Mouse (Mus musculus) Patski (cell line): Measurements from ENCODE around the gene Cpeb3. TPM values are rescaled to one million over a fixed set of nuclear protein-coding genes. Genes with fewer than 3 reads are reported as not detected.

ENCODE experiments used
- ATAC-seq: fragments of 100-300 bp; one replicate; pipeline ENCODE4 v1.8.0; 2021
- CTCF ChIA-PET: fragments of 350-600 bp; sonication (Branson Sonifier 250); formaldehyde crosslinking; loops from one replicate; lab custom pipeline; 2022; ENCODE audit warnings: inconsistent platforms; lab: Charles Lee
- POLR2A ChIA-PET: fragments of 350-600 bp; sonication (Branson Sonifier 250); formaldehyde crosslinking; loops from one replicate; lab custom pipeline; 2022; ENCODE audit warnings: antibody characterized with exemption, inconsistent platforms; lab: Charles Lee
- DNase-seq: peaks from one replicate; pipeline ENCODE4 v3.0.0-alpha.2; 2011; ENCODE audit warnings: low read depth, low spot score
- H3K27me3 ChIP-seq: fragments of 371-371 bp; one replicate; pipeline ENCODE4 v1.5.1; 2021
- CTCF ChIP-seq: fragments of 100-300 bp; IDR thresholded peaks from one replicate; pipeline ENCODE4 v1.5.1; 2021
- in situ Hi-C: fragments of 300-500 bp; cut with MboI; formaldehyde crosslinking; loops from 3 replicates; pipeline ENCODE4 v1.11.1; 2018; ENCODE audit warnings: low pct_unique_long_range_greater_than_20kb, mixed read lengths
- polyA plus RNA-seq: library from polyadenylated mRNA; unstranded; gene quantifications from one replicate; pipeline ENCODE4 v1.2.3, GENCODE M21; 2021

Gene Cpeb3
- polyA plus RNA-seq, 1 experiment from 2014 or later: 8.9 TPM

- CTCF ChIA-PET: interaction anchor here (0.7 to 2.6 kb wide), 14 partner anchors 9 to 221 kb away, joined by 3 to 9 read pairs (median 4); partner anchors contain the start of gene Cpeb3
- in situ Hi-C loops: loop anchor here (5.0 kb wide), 1 partner anchor 212 kb away; no protein-coding TSS in a partner anchor
These were observed 157.6 kb downstream of the Cpeb3 start for GRCm38 (mm10) chr19:37050643-37051345.

DNA sequence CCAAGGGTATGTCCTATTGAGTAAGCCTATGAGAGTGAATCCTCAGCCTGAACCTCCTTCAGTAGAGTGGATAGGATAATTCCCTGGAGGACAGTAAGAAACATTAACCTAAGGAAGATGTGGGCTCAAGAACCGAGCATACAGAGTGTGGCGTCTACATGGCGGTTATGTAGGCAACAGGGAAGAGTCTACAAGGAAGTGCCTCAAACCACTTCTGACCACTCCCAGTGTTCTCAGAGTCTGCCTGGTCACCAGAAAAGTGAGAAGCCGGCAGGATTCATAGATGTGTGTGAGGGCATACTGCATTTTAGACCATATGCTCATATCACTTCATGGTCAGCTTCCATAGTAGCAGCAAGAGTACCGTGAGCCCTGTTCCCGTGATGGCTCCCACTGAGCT is 159.9 kb downstream of the Cpeb3 start:
- DNase-seq: no peak
- ChIA-PET POLR2A (no interaction called here), CTCF (no interaction called here)
- TF ChIP-seq CTCF: no peak
- ATAC-seq: no peak
- H3K27me3 ChIP-seq: no peaks in the 10 kb centered on the region
- in situ Hi-C loops: no loop called here

More at GRCm38 (mm10) chr19:37050643-37051345, 157.6 kb downstream of the Cpeb3 start:
- peak; percentile 75 for TF ChIP-seq CTCF
- DNase-seq: no peak
- peak; percentile 51 for ATAC-seq
- H3K27me3 ChIP-seq: no peaks in the 10 kb centered on the region
- POLR2A ChIA-PET: no interaction called here

- POLR2A ChIA-PET: no interaction called here
- no peak for TF ChIP-seq CTCF
- in situ Hi-C loops: no loop called here
- no peaks in the 10 kb centered on the region for H3K27me3 ChIP-seq
- DNase-seq: no peak
- ATAC-seq: no peak
- CTCF ChIA-PET: no interaction called here
These were observed 164.0 kb downstream of the Cpeb3 start for GRCm38 (mm10) chr19:37044431-37044830.

- in situ Hi-C loops: no loop called here
- DNase-seq (no peak), ATAC-seq (no peak)
- CTCF ChIA-PET: interaction anchor here (1.2 kb wide), 1 partner anchor 16 kb away, joined by 5 read pairs; no protein-coding TSS in a partner anchor
- TF ChIP-seq CTCF: no peak
- POLR2A ChIA-PET: no interaction called here
- no peaks in the 10 kb centered on the region for H3K27me3 ChIP-seq
These were observed 167.5 kb downstream of the Cpeb3 start for GRCm38 (mm10) chr19:37040906-37041305.

GRCm38 (mm10) chr19:37032364-37032763 is 176.0 kb downstream of the Cpeb3 start:
- CTCF ChIA-PET: no interaction called here
- no peak for ATAC-seq
- in situ Hi-C loops: no loop called here
- DNase-seq: no peak
- POLR2A ChIA-PET: interaction anchor here (0.5 kb wide), 1 partner anchor 210 kb away, joined by 7 read pairs; no protein-coding TSS in a partner anchor
- TF ChIP-seq CTCF: no peak
- H3K27me3 ChIP-seq: no peaks in the 10 kb centered on the region

DNA sequence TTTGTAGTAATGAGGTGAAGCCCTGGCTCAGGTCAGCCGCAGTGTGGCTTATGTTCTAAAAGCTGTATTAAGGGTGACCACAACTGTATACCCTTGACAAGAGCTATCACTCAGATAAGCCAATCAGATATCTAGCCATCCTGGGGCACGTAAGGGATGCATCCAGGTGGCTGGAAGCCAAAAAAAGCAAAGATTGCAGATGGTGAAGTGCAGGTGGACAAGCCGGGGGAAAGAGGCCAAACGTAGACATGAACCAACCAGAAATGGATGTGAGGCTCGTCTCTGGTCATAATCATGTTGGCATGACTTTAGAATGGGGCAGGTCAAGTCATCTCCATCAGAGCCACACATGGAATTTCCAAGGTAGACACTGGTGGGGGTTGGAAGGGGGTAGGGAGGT is 177.0 kb downstream of the Cpeb3 start:
- ATAC-seq (no peak), DNase-seq (no peak)
- in situ Hi-C loops: no loop called here
- ChIA-PET CTCF (no interaction called here), POLR2A (no interaction called here)
- no peaks in the 10 kb centered on the region for H3K27me3 ChIP-seq
- TF ChIP-seq CTCF: no peak

DNA sequence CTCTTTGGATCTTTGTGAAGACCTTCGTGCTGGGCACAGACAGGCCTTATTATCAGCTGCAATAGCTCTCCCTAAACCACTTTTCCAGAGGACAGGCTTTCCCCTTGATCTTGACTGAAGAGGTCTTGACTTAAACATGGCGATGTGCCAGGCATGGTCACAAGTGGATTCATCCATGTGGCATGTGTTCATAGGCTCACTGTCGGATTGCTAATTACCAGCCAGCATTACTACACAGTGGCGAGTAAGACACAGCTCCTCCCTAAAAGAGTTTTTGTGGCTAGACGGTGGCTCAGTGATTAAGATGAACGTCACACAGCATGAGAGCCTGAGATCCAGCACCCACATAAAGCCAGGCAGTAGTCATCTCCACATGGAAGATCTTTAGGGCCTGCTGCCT is 178.6 kb downstream of the Cpeb3 start:
- no peak for TF ChIP-seq CTCF
- ChIA-PET CTCF (no interaction called here), POLR2A (no interaction called here)

DNA sequence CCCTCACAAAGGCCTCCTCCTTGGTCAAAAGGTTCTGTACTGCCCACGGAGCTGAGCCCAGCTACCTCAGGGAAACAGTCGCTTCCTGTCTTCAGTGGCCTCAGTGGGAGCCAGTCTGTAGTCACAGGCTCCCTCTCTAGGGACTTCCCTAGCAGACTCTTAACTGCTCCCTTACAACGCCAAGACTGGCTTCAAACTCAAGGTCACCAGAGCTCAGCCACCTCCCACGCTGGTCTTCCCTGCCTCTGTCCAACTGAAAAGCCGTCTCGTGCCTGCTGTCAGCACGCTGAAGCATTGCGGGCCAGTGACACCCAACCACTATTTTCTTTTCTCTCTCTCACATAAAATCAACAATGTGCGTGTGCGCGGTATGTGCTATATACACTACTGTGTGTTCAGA is 182.0 kb downstream of the Cpeb3 start:
- H3K27me3 ChIP-seq: no peaks in the 10 kb centered on the region
- ChIA-PET CTCF (interaction anchor here (0.9 to 1.3 kb wide), 2 partner anchors 10 to 181 kb away, joined by 3 to 5 read pairs; partner anchors contain the start of gene March5), POLR2A (no interaction called here)
- DNase-seq (no peak), ATAC-seq (no peak)
- in situ Hi-C loops: no loop called here
- no peak for TF ChIP-seq CTCF

More for the DNA sequence above, 178.6 kb downstream of the Cpeb3 start:
- DNase-seq: no peak
- in situ Hi-C loops: no loop called here
- no peak for ATAC-seq
- H3K27me3 ChIP-seq: no peaks in the 10 kb centered on the region

DNA sequence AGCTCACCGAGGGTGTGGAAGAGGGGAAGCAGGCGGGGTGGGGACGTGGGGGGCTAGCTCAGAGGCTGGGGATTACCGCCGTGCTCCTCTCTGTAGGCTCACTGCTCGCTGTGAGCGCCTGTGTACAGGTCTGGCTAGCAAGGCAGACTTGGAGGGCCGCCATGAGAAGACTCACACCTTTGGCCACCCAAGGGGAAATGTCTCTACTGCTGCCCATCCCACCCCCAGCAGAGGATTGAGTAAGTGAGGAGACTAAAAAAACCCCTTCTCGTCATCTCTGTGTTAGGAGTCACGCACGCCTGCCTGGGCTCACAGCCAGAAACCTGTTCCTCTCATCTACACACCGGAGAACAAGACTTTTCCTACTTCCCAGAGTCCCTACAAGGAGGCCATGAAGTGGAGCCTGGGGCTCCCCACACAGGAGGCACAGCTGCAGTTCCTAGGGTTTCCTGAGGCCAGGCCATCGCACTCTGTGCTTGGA is 182.5 kb downstream of the Cpeb3 start:
- no peaks in the 10 kb centered on the region for H3K27me3 ChIP-seq
- CTCF ChIA-PET: no interaction called here
- TF ChIP-seq CTCF: no peak
- in situ Hi-C loops: no loop called here
- ATAC-seq (peak; percentile 24), DNase-seq (peak; percentile 55)
- POLR2A ChIA-PET: no interaction called here

GRCm38 (mm10) chr19:37022146-37022545 is 186.3 kb downstream of the Cpeb3 start:
- in situ Hi-C loops: no loop called here
- no peak for DNase-seq
- no peak for ATAC-seq
- POLR2A ChIA-PET: interaction anchor here (1.3 kb wide), 1 partner anchor 11 kb away, joined by 3 read pairs; no protein-coding TSS in a partner anchor
- CTCF ChIA-PET: no interaction called here
- no peaks in the 10 kb centered on the region for H3K27me3 ChIP-seq
- TF ChIP-seq CTCF: no peak

GRCm38 (mm10) chr19:37020951-37021350 is 187.4 kb downstream of the Cpeb3 start:
- DNase-seq (no peak), ATAC-seq (no peak)
- TF ChIP-seq CTCF: no peak
- ChIA-PET POLR2A (no interaction called here), CTCF (no interaction called here)
- no peaks in the 10 kb centered on the region for H3K27me3 ChIP-seq
- in situ Hi-C loops: no loop called here
